Mouse (Mus musculus): ENCODE results near the gene Proser3. TPM values are rescaled to one million over a fixed set of nuclear protein-coding genes. Genes with fewer than 3 reads are reported as not detected.

Gene Proser3
- 22.3 and 28.9 TPM in 2 replicates for polyA plus RNA-seq (2012; rRNA removed)

DNA sequence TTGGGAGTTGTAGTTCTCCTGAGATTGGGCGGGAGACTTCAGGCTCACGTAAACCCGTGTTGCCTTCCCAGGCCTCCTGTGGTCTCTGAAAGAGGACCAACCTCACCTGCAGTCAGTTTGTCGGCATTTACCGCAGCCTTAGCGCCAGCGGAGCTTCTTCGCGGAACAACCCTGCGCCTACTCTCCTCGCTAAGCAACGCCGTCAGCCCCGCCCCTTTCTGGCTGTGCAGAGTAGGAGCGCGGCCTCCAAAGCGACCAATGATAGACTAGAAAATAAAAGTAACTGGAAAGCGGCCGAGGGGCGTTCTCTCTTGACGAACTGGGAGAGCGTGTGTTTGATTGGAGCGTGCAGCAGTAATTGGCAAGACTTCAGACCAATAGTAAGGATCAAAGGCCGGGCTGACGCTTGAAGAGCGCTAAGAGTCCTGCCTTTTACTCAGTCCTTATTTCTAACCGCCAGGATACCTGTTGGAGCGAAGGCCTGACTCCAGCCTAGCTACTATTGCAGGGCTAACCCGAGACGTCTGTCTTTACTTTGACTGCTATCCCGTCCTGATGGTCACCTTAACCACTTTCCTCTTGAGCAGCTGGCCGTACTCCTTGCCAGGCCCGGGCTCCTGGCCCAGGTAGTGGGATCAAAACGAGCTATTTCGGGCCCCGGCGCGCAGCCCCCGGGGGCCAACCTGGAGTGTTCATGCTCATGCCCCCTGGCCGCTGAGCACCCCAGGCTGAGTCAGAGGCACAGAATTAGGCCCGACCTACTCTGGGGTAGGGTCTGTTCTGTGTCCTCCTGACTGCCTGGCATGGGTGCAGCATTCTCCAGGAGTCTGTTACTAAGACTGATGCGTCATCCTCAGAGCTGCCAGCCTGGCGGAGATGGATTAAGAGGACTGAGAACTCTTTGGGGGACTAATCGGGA is at the start of gene Proser3, which contains the start of gene Hspb6:
TSS of gene Proser3 (minus strand) at position 198 of the 919 bp plus-strand sequence.
TSS of gene Hspb6 (plus strand) at position 77 of the 919 bp plus-strand sequence.

DNA sequence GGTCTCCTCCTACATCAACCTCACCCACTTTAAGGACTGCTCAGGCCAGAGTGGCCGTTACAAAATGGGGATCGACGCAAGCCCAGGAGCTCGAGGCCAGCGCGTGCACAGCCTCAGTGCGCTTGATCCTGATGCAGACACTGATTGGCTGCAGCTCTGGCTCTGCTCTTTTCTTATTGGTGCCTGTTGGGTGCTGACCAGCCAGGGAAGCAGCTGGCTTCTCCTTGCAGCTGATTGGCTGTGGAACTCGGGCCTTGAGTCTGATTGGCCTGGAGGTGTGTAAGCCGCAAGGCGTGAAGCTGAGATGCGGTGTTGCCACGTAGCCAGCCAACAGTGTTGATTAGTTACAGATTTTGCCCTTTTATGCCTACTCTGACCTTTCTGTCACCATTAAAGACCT is 46.7 kb upstream of the Proser3 start, which contains the start of gene Zbtb32:
TSS of gene Zbtb32 (minus strand) at position 124 of the 400 bp plus-strand sequence.

DNA sequence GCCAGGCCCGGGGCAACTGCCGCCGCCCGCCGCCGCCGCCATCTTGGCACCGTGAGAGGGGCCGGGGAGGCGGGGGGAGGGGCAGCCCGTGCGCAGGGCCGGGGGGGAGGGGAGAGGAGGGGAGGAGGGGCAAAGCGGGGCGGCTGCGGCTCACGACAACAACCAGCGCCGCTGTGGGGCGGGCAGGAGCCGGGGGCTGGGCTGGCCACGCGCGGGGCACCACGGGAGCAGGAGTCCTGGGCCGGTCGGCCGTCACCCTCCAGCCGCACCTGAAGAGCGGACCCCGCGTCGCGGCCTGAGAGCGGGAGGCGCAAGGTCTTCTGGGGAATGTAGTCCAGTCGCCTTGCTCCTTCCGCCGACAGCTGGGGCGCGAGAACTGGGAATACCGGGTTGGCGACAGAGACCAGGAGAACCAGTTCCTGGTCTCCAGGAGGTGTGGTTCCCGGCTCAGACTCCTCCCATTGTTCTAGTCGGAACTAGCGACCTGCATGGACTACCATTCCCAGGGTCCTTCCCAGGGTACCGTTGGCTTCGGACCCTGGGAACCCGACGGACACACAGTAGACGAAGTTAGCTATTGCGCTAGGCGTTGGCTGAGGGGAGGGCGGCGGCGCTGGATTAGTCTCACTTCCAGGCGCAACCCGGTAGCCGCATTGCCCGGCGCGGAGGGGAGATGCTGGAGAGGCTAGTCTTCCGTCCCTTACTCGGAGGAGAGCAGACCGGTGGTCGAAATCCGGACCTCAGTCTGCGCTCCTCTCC is 36.8 kb upstream of the Proser3 start, which contains the start of gene Kmt2b:
TSS of gene Kmt2b (minus strand) at position 51 of the 759 bp plus-strand sequence.

GRCm38 (mm10) chr7:30564970-30565571 is 13.0 kb upstream of the Proser3 start, which contains the start of gene Igflr1:
Gene Igflr1 (plus strand): TSS chr7:30565427.

GRCm38 (mm10) chr7:30563117-30563905 is 11.2 kb upstream of the Proser3 start, which contains the start of the genes U2af1l4, Gm49396 and Psenen:
Gene U2af1l4 (plus strand): TSS chr7:30563301.
Gene Gm49396 (plus strand): TSS chr7:30563344.
Gene Psenen (minus strand): TSS chr7:30563627.

DNA sequence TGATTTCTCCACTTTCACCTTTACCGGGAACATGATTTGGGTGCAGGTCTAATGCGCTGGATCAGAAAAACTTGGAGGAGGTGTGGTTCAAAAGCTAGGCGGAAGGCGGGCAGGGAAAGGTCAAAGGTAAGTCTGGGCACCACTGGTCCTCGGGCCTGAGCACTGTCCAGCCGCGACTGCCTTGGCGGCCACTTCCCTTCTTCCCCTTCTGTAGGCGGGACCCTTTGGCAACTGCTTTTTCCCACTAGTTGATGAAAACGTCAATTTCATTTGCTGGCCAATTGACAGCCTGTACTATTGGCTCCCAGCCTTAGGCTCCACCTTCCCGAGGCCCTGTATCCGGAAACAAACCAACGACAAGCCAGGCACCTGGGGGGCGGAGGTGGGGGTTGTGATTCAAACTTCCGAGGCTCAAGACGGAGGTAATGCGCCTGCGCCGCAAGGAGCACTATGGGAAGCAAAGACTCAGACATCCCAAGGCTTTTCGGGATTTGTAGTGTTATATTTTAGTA is 7.4 kb upstream of the Proser3 start, which contains the start of gene Lin37:
TSS of gene Lin37 (minus strand) at position 396 of the 512 bp plus-strand sequence.

DNA sequence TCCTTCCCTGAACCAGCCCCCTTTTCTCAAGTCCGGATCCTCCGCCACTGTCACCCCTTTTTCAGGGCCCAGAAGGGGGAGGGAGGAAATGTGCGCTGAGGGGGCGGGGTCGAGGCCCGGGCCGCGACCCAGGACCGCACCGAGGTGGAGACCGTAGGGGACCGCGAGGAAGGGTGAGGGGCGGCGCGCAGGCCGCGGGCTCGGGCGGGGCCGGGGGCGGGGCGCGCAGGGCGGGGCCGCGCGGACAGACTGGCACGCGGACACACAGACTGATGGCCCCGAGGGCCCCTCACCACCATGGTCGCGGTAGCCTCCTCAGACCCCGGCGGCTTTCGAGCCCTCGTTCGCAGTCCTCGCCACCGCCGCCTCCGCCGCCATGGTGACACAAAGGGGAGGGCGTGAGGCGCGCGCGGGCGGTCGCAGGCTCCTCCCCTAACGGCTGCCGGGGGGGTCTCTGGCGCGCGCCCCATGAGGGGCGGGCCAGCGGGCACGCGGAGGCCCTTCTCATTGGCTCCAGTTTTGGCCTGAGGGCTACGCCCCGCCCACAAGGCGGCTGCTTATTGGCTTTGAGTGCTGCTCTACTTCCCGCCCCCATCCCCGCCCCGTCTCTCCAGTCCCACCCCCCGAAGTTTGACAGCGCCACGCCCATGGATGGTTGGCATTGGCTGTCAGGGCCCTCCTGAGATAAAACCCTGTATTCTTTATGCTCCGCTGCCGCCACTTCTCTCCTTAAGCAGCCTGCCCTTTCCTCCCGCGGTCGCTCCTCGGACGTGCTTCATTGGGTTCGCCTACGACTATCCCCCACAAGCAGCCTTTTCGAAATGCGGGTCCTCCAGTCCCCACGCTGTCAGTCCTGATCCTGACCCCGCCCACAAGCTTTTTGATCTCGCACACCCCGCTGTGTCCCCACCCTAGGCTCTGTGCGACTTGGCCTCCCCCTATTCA is 17.2 kb downstream of the Proser3 start, which contains the start of gene Arhgap33:
TSS of gene Arhgap33 (minus strand) at position 428 of the 945 bp plus-strand sequence.

DNA sequence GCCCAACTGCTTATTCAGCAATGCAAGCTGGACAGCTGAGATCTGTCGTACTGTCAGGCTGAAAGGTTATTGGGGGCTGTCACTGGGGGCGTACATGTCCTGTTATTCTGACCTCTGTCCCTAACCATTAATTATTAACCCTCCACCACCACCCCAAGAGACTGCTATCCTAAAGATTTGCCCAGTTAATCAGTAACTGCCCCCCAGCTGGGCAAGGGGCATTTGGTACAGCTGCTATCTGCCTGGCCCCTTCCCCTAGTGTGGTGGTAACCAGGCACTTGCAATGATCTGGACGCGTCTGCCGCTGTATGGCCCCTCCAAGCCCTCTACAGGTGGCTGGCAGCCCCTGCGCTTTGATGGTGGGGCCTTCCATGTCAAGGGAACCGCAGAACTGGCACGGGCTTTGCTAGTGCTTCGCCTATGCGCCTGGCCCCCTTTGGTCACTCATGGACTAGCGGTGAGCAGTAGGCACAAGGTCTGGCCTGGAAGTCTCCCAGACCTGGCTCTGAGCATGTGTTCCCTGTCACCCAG is 58.6 kb downstream of the Proser3 start, which contains the start of gene Prodh2:
TSS of gene Prodh2 (plus strand) at position 222 of the 531 bp plus-strand sequence.

Other genes with a start within 250 kb of the Proser3 start
- 61.7 and 90.9 TPM in 2 replicates for gene Alkbh6, start 243.6 kb downstream of the Proser3 start, polyA plus RNA-seq (2012; rRNA removed)
- 42.4 and 63.7 TPM in 2 replicates for gene Syne4, start 237.5 kb downstream of the Proser3 start, polyA plus RNA-seq (2012; rRNA removed)
- 0.65 and 0.78 TPM in 2 replicates for gene E130208F15Rik, start 230.6 kb downstream of the Proser3 start, polyA plus RNA-seq (2012; rRNA removed)
- gene Sdhaf1, start 228.4 kb downstream of the Proser3 start, polyA plus RNA-seq (2012; rRNA removed): 19.6 and 19.7 TPM in 2 replicates
- gene Lrfn3, start 189.5 kb downstream of the Proser3 start, polyA plus RNA-seq (2012; rRNA removed): 7.0 and 10.9 TPM in 2 replicates
- gene Tyrobp, start 138.5 kb downstream of the Proser3 start, polyA plus RNA-seq (2012; rRNA removed): 17.2 and 25.2 TPM in 2 replicates
- 0.16 and 0.40 TPM in 2 replicates for gene Hcst, start 132.4 kb downstream of the Proser3 start, polyA plus RNA-seq (2012; rRNA removed)
- gene Nfkbid, start 130.6 kb downstream of the Proser3 start, polyA plus RNA-seq (2012; rRNA removed): 1.8 and 2.1 TPM in 2 replicates
- 102 and 109 TPM in 2 replicates for gene Aplp1, start 106.8 kb downstream of the Proser3 start, polyA plus RNA-seq (2012; rRNA removed)
- gene Kirrel2, start 94.6 kb downstream of the Proser3 start, polyA plus RNA-seq (2012; rRNA removed): 3.6 and 3.9 TPM in 2 replicates
- gene Nphs1, start 94.0 kb downstream of the Proser3 start, polyA plus RNA-seq (2012; rRNA removed): 3.7 and 4.4 TPM in 2 replicates
- 0.82 and 3.3 TPM in 2 replicates for gene Prodh2, start 58.7 kb downstream of the Proser3 start, polyA plus RNA-seq (2012; rRNA removed)
- gene Arhgap33, start 17.2 kb downstream of the Proser3 start, polyA plus RNA-seq (2012; rRNA removed): 102 and 119 TPM in 2 replicates
- gene Hspb6, start 121 bp downstream of the Proser3 start, polyA plus RNA-seq (2012; rRNA removed): 6.4 and 6.8 TPM in 2 replicates
- 35.8 and 38.5 TPM in 2 replicates for gene Lin37, start 7.5 kb upstream of the Proser3 start, polyA plus RNA-seq (2012; rRNA removed)
- 57.5 and 77.8 TPM in 2 replicates for gene U2af1l4, start 11.0 kb upstream of the Proser3 start, polyA plus RNA-seq (2012; rRNA removed)
- 5.6 and 6.0 TPM in 2 replicates for gene Gm49396, start 11.0 kb upstream of the Proser3 start, polyA plus RNA-seq (2012; rRNA removed)
- gene Psenen, start 11.3 kb upstream of the Proser3 start, polyA plus RNA-seq (2012; rRNA removed): 98.4 and 114 TPM in 2 replicates
- 5.5 and 9.1 TPM in 2 replicates for gene Igflr1, start 13.1 kb upstream of the Proser3 start, polyA plus RNA-seq (2012; rRNA removed)
- gene Kmt2b, start 36.4 kb upstream of the Proser3 start, polyA plus RNA-seq (2012; rRNA removed): 55.4 and 66.3 TPM in 2 replicates
- gene Zbtb32, start 46.6 kb upstream of the Proser3 start, polyA plus RNA-seq (2012; rRNA removed): 0.20 and 0.45 TPM in 2 replicates
- gene Upk1a, start 60.5 kb upstream of the Proser3 start, polyA plus RNA-seq (2012; rRNA removed): 1.9 and 4.0 TPM in 2 replicates
- 789 and 842 TPM in 2 replicates for gene Cox6b1, start 73.9 kb upstream of the Proser3 start, polyA plus RNA-seq (2012; rRNA removed)
- 0.07 and 0.18 TPM in 2 replicates for gene Etv2, start 83.6 kb upstream of the Proser3 start, polyA plus RNA-seq (2012; rRNA removed)
- gene Rbm42, start 98.0 kb upstream of the Proser3 start, polyA plus RNA-seq (2012; rRNA removed): 68.3 and 129 TPM in 2 replicates
- gene Haus5, start 112.7 kb upstream of the Proser3 start, polyA plus RNA-seq (2012; rRNA removed): 50.6 and 72.4 TPM in 2 replicates
- gene Pmis2, start 119.3 kb upstream of the Proser3 start, polyA plus RNA-seq (2012; rRNA removed): not detected in 2 replicates
- not detected in 2 replicates for gene 2200002J24Rik, start 146.6 kb upstream of the Proser3 start, polyA plus RNA-seq (2012; rRNA removed)
- gene Atp4a, start 159.9 kb upstream of the Proser3 start, polyA plus RNA-seq (2012; rRNA removed): 0.70 and 1.3 TPM in 2 replicates
- 66.3 and 120 TPM in 2 replicates for gene Tmem147, start 177.2 kb upstream of the Proser3 start, polyA plus RNA-seq (2012; rRNA removed)
- 0.16 TPM in 1 of 2 replicates, not detected in the other for gene Gapdhs, start 191.4 kb upstream of the Proser3 start, polyA plus RNA-seq (2012; rRNA removed)
- gene Sbsn, start 199.2 kb upstream of the Proser3 start, polyA plus RNA-seq (2012; rRNA removed): 5.4 and 6.3 TPM in 2 replicates
- 0.06 and 0.15 TPM in 2 replicates for gene Dmkn, start 211.5 kb upstream of the Proser3 start, polyA plus RNA-seq (2012; rRNA removed)
- not detected in 2 replicates for gene Krtdap, start 235.6 kb upstream of the Proser3 start, polyA plus RNA-seq (2012; rRNA removed)